Mouse (Mus musculus) small intestine, adult 2 months (tissue): ENCODE results near the gene Anxa5. TPM values are rescaled to one million over a fixed set of nuclear protein-coding genes. Genes with fewer than 3 reads are reported as not detected.

ENCODE experiments used
- H3K27ac ChIP-seq: fragments of 200-500 bp; 2 replicates; pipeline ENCODE4 v1.5.1; 2012; ENCODE audit warnings: low read depth, low read length, control low read depth, inconsistent platforms; ENCODE audit not compliant: insufficient read depth
- H3K27me3 ChIP-seq: fragments of 200-500 bp; 2 replicates; pipeline ENCODE4 v1.6.1; 2012; ENCODE audit warnings: mild to moderate bottlenecking, moderate library complexity, low read length, inconsistent platforms; ENCODE audit not compliant: control insufficient read depth, insufficient read depth
- H3K36me3 ChIP-seq: fragments of 200-500 bp; 2 replicates; pipeline ENCODE4 v1.6.1; 2012; ENCODE audit warnings: mild to moderate bottlenecking, low read length, control low read depth, inconsistent platforms; ENCODE audit not compliant: control insufficient read depth, insufficient read depth
- H3K4me1 ChIP-seq: fragments of 200-500 bp; 2 replicates; pipeline ENCODE4 v1.6.1; 2012; ENCODE audit warnings: low read length, inconsistent platforms, mixed read lengths; ENCODE audit not compliant: control insufficient read depth, insufficient read depth, insufficient read length
- H3K4me3 ChIP-seq: fragments of 200-500 bp; 2 replicates; pipeline ENCODE4 v1.5.1; 2012; ENCODE audit warnings: low read depth, mild to moderate bottlenecking, control low read depth, inconsistent platforms, low read length, moderate library complexity
- CTCF ChIP-seq: fragments of 200-500 bp; IDR thresholded peaks from 2 replicates; pipeline ENCODE4 v1.5.1; 2012; ENCODE audit warnings: low read depth, mild to moderate bottlenecking, control low read depth, inconsistent platforms, low read length, moderate library complexity, mixed read lengths; ENCODE audit not compliant: insufficient replicate concordance, insufficient read length; ENCODE audit errors: extremely low read depth
- POLR2A ChIP-seq: fragments of 200-500 bp; IDR thresholded peaks from 2 replicates; pipeline ENCODE4 v1.6.1; 2012; ENCODE audit warnings: low read depth, mild to moderate bottlenecking, control low read depth, inconsistent platforms, low read length, moderate library complexity
- WGBS: fragments of 180-500 bp; shearing (Covaris S2); methylation state at CpG from one replicate; pipeline ENCODE4 v1.1.7; 2018; 5-methylcytosine and 5-hydroxymethylcytosine counted together
- polyA plus RNA-seq: library from polyadenylated mRNA; depleted of rRNA; stranded (reverse); fragments of >200 nt; gene quantifications from 2 replicates; pipeline ENCODE4 v1.2.3, GENCODE M21; 2012

The Anxa5 gene
- polyA plus RNA-seq, 1 experiment = 122 TPM

DNA sequence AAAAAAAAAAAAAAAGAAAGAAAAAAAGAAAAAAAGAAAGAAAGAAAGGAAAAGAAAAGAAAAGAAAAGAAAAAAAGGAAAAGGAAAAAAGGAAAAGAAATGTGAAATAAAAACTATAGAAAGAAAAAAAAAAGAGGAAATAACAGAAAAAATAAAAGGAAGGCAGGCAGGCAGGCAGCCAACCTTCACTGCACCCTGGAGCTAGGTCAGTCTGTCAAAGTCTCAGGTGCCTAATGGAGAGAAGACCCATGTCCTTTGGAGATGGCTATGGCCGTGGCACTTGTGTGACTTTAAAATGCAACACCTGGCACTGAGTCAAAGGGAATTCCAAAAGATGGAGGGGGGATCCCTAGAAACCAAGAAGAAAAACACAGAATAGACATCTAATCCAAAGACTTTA is 12.7 kb upstream of the Anxa5 start:
- Histone ChIP-seq H3K4me1 (no peaks in the 10 kb centered on the region), H3K36me3 (no peaks in the 10 kb centered on the region), H3K27me3 (no peaks in the 10 kb centered on the region), H3K27ac (no peak overlapping the region), H3K4me3 (no peak overlapping the region)
- TF ChIP-seq CTCF = no peak
- TF ChIP-seq POLR2A = no peak
- WGBS = 52% methylated on average over 1 of the region's 1 CpGs

DNA sequence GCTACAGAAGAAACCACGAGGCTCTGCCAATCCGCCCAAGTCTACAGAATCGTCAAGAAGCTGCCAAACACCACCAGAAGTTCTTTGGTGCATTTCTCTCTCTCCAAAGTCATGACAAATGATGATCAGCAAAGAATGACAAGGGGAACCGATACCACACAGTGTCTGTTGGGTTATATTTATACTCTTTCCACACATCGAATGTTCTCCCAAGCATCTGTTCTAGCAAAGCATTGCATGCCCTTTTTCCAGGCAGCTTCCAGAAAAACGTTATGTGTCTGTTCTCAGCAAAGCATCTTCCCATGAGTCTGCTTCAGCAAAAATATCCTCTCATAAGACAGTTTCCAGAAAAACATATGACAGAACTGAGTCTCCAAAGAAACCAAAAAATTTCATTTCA is 11.2 kb upstream of the Anxa5 start:
- Histone ChIP-seq H3K4me3 (no peak overlapping the region), H3K27me3 (no peaks in the 10 kb centered on the region; the same call in 1 of the 2 replicates), H3K27ac (no peak overlapping the region), H3K4me1 (0 out of 2 replicates have a peak, but pooled peaks cover under 1% of the 10 kb centered on the region), H3K36me3 (no peaks in the 10 kb centered on the region)
- no peak for TF ChIP-seq POLR2A
- TF ChIP-seq CTCF = no peak
- 83% methylated on average over 6 of the region's 6 CpGs for WGBS

- H3K4me1 ChIP-seq = 0 out of 2 replicates have a peak, but pooled peaks cover 2% of the 10 kb centered on the region
- no peak overlapping the region for H3K27ac ChIP-seq
- no peak overlapping the region for H3K4me3 ChIP-seq
- no peaks in the 10 kb centered on the region for H3K36me3 ChIP-seq
- 55% methylated on average over 6 of the region's 6 CpGs for WGBS
- TF ChIP-seq CTCF (no peak), POLR2A (no peak)
- no peaks in the 10 kb centered on the region; the same call in 1 of the 2 replicates for H3K27me3 ChIP-seq
Measured at GRCm38 (mm10) chr3:36486176-36486575, 10.5 kb upstream of the Anxa5 start.

DNA sequence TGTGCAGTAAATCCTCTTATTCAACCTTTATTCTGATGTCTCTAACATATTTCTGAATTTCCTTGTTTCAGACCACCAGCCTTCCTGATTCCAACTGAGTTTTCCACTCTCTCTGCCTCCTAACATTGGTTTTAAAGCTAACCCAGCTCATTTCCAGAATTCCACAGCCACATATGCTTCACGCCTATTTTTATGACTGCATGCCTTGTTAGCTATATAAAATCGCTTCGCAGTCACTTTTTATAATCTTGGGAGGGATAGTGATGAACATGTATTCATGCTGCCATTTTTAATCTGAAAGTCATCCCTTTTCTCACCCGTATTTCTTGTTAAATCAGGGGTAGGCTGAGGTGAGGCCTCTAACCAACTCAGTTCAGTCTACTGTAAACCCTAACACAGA is 8.6 kb upstream of the Anxa5 start:
- Histone ChIP-seq H3K27ac (no peak overlapping the region), H3K4me3 (no peak overlapping the region), H3K27me3 (no peaks in the 10 kb centered on the region; the same call in 1 of the 2 replicates), H3K36me3 (no peaks in the 10 kb centered on the region), H3K4me1 (0 out of 2 replicates have a peak, but pooled peaks cover 2% of the 10 kb centered on the region)
- WGBS = 73% methylated on average over 4 of the region's 4 CpGs
- no peak for TF ChIP-seq POLR2A
- TF ChIP-seq CTCF = no peak

DNA sequence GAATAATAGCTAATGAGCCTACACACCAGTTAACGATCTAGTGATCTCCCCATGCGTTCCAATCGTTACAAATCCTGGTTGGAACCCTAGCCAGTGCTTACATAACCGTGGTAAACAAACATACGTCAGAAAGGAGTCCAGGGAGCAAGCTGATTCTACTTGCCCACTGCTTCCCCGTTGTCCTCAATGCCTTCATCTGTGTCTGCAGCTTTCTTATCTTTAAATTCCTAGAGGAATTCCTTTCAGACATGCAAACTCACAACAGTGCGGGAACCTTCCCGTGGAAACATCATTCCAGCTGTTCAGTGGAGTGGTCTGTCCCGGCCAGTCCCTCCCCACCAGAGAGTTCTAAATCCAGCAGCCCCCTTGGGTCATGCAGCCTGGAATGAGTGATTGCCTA is 7.2 kb upstream of the Anxa5 start:
- WGBS = 24% methylated on average over 9 of the region's 9 CpGs
- H3K27me3 ChIP-seq = no peaks in the 10 kb centered on the region; the same call in 1 of the 2 replicates
- H3K4me1 ChIP-seq = 0 out of 2 replicates have a peak, but pooled peaks cover 2% of the 10 kb centered on the region
- no peak for TF ChIP-seq CTCF
- TF ChIP-seq POLR2A = no peak
- no peaks in the 10 kb centered on the region for H3K36me3 ChIP-seq
- H3K27ac ChIP-seq = peak overlapping the region; percentile 40; the same call in 1 of the 2 replicates
- no peak overlapping the region for H3K4me3 ChIP-seq

- 0 out of 2 replicates have a peak, but pooled peaks cover 2% of the 10 kb centered on the region for H3K4me1 ChIP-seq
- WGBS = 22% methylated on average over 11 of the region's 11 CpGs
- TF ChIP-seq POLR2A (no peak), CTCF (no peak)
- H3K27me3 ChIP-seq = no peaks in the 10 kb centered on the region; the same call in 1 of the 2 replicates
- peak overlapping the region; percentile 73 for H3K27ac ChIP-seq
- H3K36me3 ChIP-seq = no peaks in the 10 kb centered on the region
- H3K4me3 ChIP-seq = no peak overlapping the region
Measured at GRCm38 (mm10) chr3:36481776-36482193, 6.1 kb upstream of the Anxa5 start.

DNA sequence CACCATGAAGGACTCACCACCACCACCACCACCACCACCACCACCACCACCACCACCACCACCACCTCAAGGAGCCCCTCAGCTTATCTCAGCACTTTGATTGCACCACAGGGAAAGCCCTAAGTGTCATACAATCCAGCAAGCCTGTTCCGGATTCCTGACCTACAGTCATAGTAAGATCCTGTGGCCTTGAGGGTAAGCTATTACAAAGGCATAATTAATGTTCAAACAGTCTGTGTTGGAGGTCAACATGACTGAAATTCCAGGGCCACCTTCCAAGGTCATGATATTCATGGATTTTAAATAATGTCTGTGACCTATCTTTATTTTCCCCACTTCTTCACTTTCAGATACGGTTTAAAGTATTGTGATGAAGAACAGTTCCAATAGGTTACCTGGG is 4.8 kb upstream of the Anxa5 start:
- H3K4me1 ChIP-seq = 0 out of 2 replicates have a peak, but pooled peaks cover 2% of the 10 kb centered on the region
- H3K36me3 ChIP-seq = no peaks in the 10 kb centered on the region
- H3K27me3 ChIP-seq = no peaks in the 10 kb centered on the region; the same call in 1 of the 2 replicates
- TF ChIP-seq CTCF = no peak
- TF ChIP-seq POLR2A = no peak
- WGBS = 76% methylated on average over 2 of the region's 2 CpGs
- no peak overlapping the region for H3K27ac ChIP-seq
- no peak overlapping the region for H3K4me3 ChIP-seq
